Mouse (Mus musculus): ENCODE data around the gene Hils1. TPM values are rescaled to one million over a fixed set of nuclear protein-coding genes. Genes with fewer than 3 reads are reported as not detected.
A peak's percentile ranks its signal among the peaks of the same experiment; 100 is the strongest.

Gene Hils1
- polyA plus RNA-seq, 1 experiment from 2014 or later: 0.61 TPM

- H3K9ac ChIP-seq (ENCODE audit: low read depth, low read length): no peak overlapping the region
- DNase-seq (ENCODE audit: low spot score): no peak
These were observed 7.6 kb downstream of the Hils1 start for GRCm38 (mm10) chr11:94974951-94975350.

GRCm38 (mm10) chr11:94976199-94976598, 8.8 kb downstream of the Hils1 start, which contains the start of gene Sgca:
TSS of gene Sgca (minus strand) at chr11:94976327.
- Histone ChIP-seq H3K4me1 (ENCODE audit: control insufficient read depth, insufficient read depth, low read length) (peaks cover 8% of the 10 kb centered on the region), H3K36me3 (ENCODE audit: control insufficient read depth, insufficient read depth, low read length) (no peaks in the 10 kb centered on the region), H3K4me3 (ENCODE audit: low read depth, low read length) (no peak within 1 kb of the TSS), H3K4me2 (ENCODE audit: low read depth, low read length) (no peak within 1 kb of the TSS), H3K27ac (replicated peaks; ENCODE audit: low read depth, low read length) (no peak within 1 kb of the TSS), H3K9me3 (ENCODE audit: control insufficient read depth, low read length) (no peaks in the 10 kb centered on the region), H3K9ac (ENCODE audit: low read depth, low read length) (no peak within 1 kb of the TSS), H3K27me3 (replicated peaks; ENCODE audit: control insufficient read depth, insufficient read depth, low read length) (no peaks in the 10 kb centered on the region)
- ATAC-seq (ENCODE audit: low read depth) (no peak), DNase-seq (ENCODE audit: low spot score) (no peak)
- WGBS: 68% methylated on average over 5 of the region's 5 CpGs

More at GRCm38 (mm10) chr11:94974951-94975350, 7.6 kb downstream of the Hils1 start:
- H3K4me2 ChIP-seq (ENCODE audit: low read depth, low read length): no peak overlapping the region
- no peak overlapping the region for H3K27ac ChIP-seq (replicated peaks; ENCODE audit: low read depth, low read length)
- ATAC-seq (ENCODE audit: low read depth): no peak
- H3K36me3 ChIP-seq (ENCODE audit: control insufficient read depth, insufficient read depth, low read length): no peaks in the 10 kb centered on the region
- 65% methylated on average over 2 of the region's 2 CpGs for WGBS
- H3K4me3 ChIP-seq (ENCODE audit: low read depth, low read length): no peak overlapping the region
- H3K27me3 ChIP-seq (replicated peaks; ENCODE audit: control insufficient read depth, insufficient read depth, low read length): no peaks in the 10 kb centered on the region
- peaks cover 8% of the 10 kb centered on the region for H3K4me1 ChIP-seq (ENCODE audit: control insufficient read depth, insufficient read depth, low read length)
- no peaks in the 10 kb centered on the region for H3K9me3 ChIP-seq (ENCODE audit: control insufficient read depth, low read length)

DNA sequence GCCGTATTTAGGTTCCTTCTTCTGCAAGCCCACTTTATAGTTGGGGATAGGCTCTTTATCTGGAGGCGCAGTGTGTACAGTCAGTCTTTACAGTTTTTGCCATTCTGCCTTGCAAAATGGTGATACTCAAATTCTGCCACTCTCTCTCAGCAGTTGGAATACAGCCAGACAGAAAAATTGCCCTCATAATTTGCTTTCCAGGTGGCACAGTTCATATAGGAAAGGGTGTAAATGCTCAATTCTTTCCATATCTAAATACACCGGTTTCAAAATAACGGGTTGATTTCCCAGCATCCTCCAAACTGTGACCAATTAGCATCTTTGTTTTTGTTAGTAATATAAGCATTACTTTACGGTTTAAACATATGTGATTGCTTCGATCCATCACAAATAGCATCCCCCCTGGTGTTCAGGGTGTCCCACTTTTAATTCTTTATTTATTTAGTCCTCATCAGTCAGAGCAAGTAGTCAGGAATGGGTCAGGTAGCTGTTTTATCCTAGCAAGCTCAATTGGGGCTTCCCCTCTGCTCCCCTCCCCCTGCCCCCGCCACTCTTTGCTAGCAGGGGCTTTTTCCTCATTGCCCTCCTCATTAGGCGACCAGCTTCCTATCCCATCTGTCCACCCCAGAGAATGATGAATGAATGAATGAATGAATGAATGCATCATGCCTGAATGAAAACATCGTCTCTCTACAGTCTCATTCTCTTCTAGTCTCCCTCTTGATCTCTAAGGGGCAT, 11.0 kb downstream of the Hils1 start:
- WGBS: 42% methylated on average over 9 of the region's 9 CpGs
- H3K27ac ChIP-seq (replicated peaks; ENCODE audit: low read depth, low read length): no peak overlapping the region
- H3K4me1 ChIP-seq (ENCODE audit: control insufficient read depth, insufficient read depth, low read length): peaks cover 8% of the 10 kb centered on the region
- peak overlapping the region; percentile 58 for H3K4me2 ChIP-seq (ENCODE audit: low read depth, low read length)
- DNase-seq (ENCODE audit: low spot score): no peak
- H3K9me3 ChIP-seq (ENCODE audit: control insufficient read depth, low read length): no peaks in the 10 kb centered on the region
- H3K27me3 ChIP-seq (replicated peaks; ENCODE audit: control insufficient read depth, insufficient read depth, low read length): no peaks in the 10 kb centered on the region
- no peaks in the 10 kb centered on the region for H3K36me3 ChIP-seq (ENCODE audit: control insufficient read depth, insufficient read depth, low read length)
- H3K9ac ChIP-seq (ENCODE audit: low read depth, low read length): peak overlapping the region; percentile 55
- ATAC-seq (ENCODE audit: low read depth): no peak; the same call in 1 of the 2 replicates
- H3K4me3 ChIP-seq (ENCODE audit: low read depth, low read length): peak overlapping the region; percentile 30

- ATAC-seq (ENCODE audit: low read depth) (peak; percentile 94), DNase-seq (ENCODE audit: low spot score) (peak; percentile 96)
- peak overlapping the region; percentile 30 for H3K4me3 ChIP-seq (ENCODE audit: low read depth, low read length)
- H3K4me1 ChIP-seq (ENCODE audit: control insufficient read depth, insufficient read depth, low read length): peaks cover 8% of the 10 kb centered on the region
- H3K9me3 ChIP-seq (ENCODE audit: control insufficient read depth, low read length): no peaks in the 10 kb centered on the region
- no peaks in the 10 kb centered on the region for H3K27me3 ChIP-seq (replicated peaks; ENCODE audit: control insufficient read depth, insufficient read depth, low read length)
- peak overlapping the region; percentile 55; the same call in 1 of the 2 replicates for H3K9ac ChIP-seq (ENCODE audit: low read depth, low read length)
- no peaks in the 10 kb centered on the region for H3K36me3 ChIP-seq (ENCODE audit: control insufficient read depth, insufficient read depth, low read length)
- no peak overlapping the region for H3K27ac ChIP-seq (replicated peaks; ENCODE audit: low read depth, low read length)
- H3K4me2 ChIP-seq (ENCODE audit: low read depth, low read length): peak overlapping the region; percentile 58
- under 1% methylated on average over 20 of the region's 20 CpGs for WGBS
These were observed 11.6 kb downstream of the Hils1 start for GRCm38 (mm10) chr11:94978947-94979346.

GRCm38 (mm10) chr11:94979462-94980179, 12.2 kb downstream of the Hils1 start:
- ATAC-seq (ENCODE audit: low read depth): no peak
- H3K27ac ChIP-seq (replicated peaks; ENCODE audit: low read depth, low read length): no peak overlapping the region
- H3K9me3 ChIP-seq (ENCODE audit: control insufficient read depth, low read length): no peaks in the 10 kb centered on the region
- WGBS: 73% methylated on average over 11 of the region's 11 CpGs
- no peaks in the 10 kb centered on the region for H3K36me3 ChIP-seq (ENCODE audit: control insufficient read depth, insufficient read depth, low read length)
- H3K9ac ChIP-seq (ENCODE audit: low read depth, low read length): peak overlapping the region; percentile 28
- no peak for DNase-seq (ENCODE audit: low spot score)
- peak overlapping the region; percentile 58 for H3K4me2 ChIP-seq (ENCODE audit: low read depth, low read length)
- no peaks in the 10 kb centered on the region for H3K27me3 ChIP-seq (replicated peaks; ENCODE audit: control insufficient read depth, insufficient read depth, low read length)
- peak overlapping the region; percentile 30 for H3K4me3 ChIP-seq (ENCODE audit: low read depth, low read length)
- H3K4me1 ChIP-seq (ENCODE audit: control insufficient read depth, insufficient read depth, low read length): peaks cover 8% of the 10 kb centered on the region

DNA sequence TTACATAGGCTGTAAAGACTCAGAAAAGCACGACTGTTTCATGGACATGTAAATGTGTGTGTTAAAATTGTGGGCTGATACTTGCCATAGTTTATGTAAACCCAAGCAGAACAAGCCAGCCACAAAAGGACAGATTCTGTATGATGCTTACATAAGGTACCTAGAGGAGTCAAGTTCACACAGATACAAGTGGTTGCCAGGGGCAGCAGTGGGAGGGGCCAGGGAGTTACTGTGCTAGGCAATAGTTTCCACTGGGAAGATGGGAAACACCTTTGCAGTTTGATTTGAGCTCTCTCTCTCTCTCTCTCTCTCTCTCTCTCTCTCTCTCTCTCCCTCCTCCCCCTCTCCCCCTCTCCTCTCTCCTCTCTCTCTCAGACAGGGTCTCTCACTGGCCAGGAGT, 17.7 kb downstream of the Hils1 start:
- Histone ChIP-seq H3K9ac (ENCODE audit: low read depth, low read length) (no peak overlapping the region), H3K27ac (replicated peaks; ENCODE audit: low read depth, low read length) (no peak overlapping the region), H3K27me3 (replicated peaks; ENCODE audit: control insufficient read depth, insufficient read depth, low read length) (no peaks in the 10 kb centered on the region), H3K9me3 (ENCODE audit: control insufficient read depth, low read length) (no peaks in the 10 kb centered on the region), H3K36me3 (ENCODE audit: control insufficient read depth, insufficient read depth, low read length) (no peaks in the 10 kb centered on the region), H3K4me2 (ENCODE audit: low read depth, low read length) (no peak overlapping the region), H3K4me3 (ENCODE audit: low read depth, low read length) (no peak overlapping the region), H3K4me1 (ENCODE audit: control insufficient read depth, insufficient read depth, low read length) (peaks cover 21% of the 10 kb centered on the region)
- 37% methylated on average over 1 of the region's 1 CpGs for WGBS
- DNase-seq (ENCODE audit: low spot score) (no peak), ATAC-seq (ENCODE audit: low read depth) (no peak)

- Histone ChIP-seq H3K4me3 (ENCODE audit: low read depth, low read length) (no peak overlapping the region), H3K9ac (ENCODE audit: low read depth, low read length) (no peak overlapping the region), H3K27me3 (replicated peaks; ENCODE audit: control insufficient read depth, insufficient read depth, low read length) (no peaks in the 10 kb centered on the region), H3K4me1 (ENCODE audit: control insufficient read depth, insufficient read depth, low read length) (peaks cover 27% of the 10 kb centered on the region), H3K4me2 (ENCODE audit: low read depth, low read length) (no peak overlapping the region), H3K27ac (replicated peaks; ENCODE audit: low read depth, low read length) (no peak overlapping the region), H3K36me3 (ENCODE audit: control insufficient read depth, insufficient read depth, low read length) (no peaks in the 10 kb centered on the region), H3K9me3 (ENCODE audit: control insufficient read depth, low read length) (no peaks in the 10 kb centered on the region)
- ATAC-seq (ENCODE audit: low read depth) (no peak), DNase-seq (ENCODE audit: low spot score) (no peak)
- 65% methylated on average over 5 of the region's 5 CpGs for WGBS
These were observed 18.4 kb downstream of the Hils1 start for GRCm38 (mm10) chr11:94985822-94986221.

- no peak overlapping the region for H3K27ac ChIP-seq (replicated peaks; ENCODE audit: low read depth, low read length)
- no peaks in the 10 kb centered on the region for H3K9me3 ChIP-seq (ENCODE audit: control insufficient read depth, low read length)
- H3K27me3 ChIP-seq (replicated peaks; ENCODE audit: control insufficient read depth, insufficient read depth, low read length): no peaks in the 10 kb centered on the region
- no peak overlapping the region for H3K4me3 ChIP-seq (ENCODE audit: low read depth, low read length)
- no peak for DNase-seq (ENCODE audit: low spot score)
- H3K4me2 ChIP-seq (ENCODE audit: low read depth, low read length): no peak overlapping the region
- 37% methylated on average over 2 of the region's 2 CpGs for WGBS
- H3K9ac ChIP-seq (ENCODE audit: low read depth, low read length): no peak overlapping the region
- H3K36me3 ChIP-seq (ENCODE audit: control insufficient read depth, insufficient read depth, low read length): no peaks in the 10 kb centered on the region
- peaks cover 27% of the 10 kb centered on the region for H3K4me1 ChIP-seq (ENCODE audit: control insufficient read depth, insufficient read depth, low read length)
- no peak for ATAC-seq (ENCODE audit: low read depth)
These were observed 19.0 kb downstream of the Hils1 start for GRCm38 (mm10) chr11:94986435-94986834.
